Mouse (Mus musculus) heart, embryonic 15.5 days (tissue): ENCODE data around the gene Bmp7. TPM values are rescaled to one million over a fixed set of nuclear protein-coding genes. Genes with fewer than 3 reads are reported as not detected.

Experiments
- ATAC-seq: fragments of 200-750 bp; cut with Nextera tagmentation; replicated peaks from 2 replicates; pipeline ENCODE4 v1.8.0; 2017; ENCODE audit warnings: low read depth, moderate TSS enrichment; ENCODE audit not compliant: insufficient number of reproducible peaks, insufficient read depth, low FRiP score
- H3K27ac ChIP-seq: fragments of 300-500 bp; sonication (generic); 2 replicates; pipeline ENCODE4 v1.5.1; 2015; ENCODE audit warnings: mild to moderate bottlenecking, inconsistent platforms
- H3K27me3 ChIP-seq: fragments of 300-500 bp; sonication (generic); 2 replicates; pipeline ENCODE4 v1.6.1; 2015; ENCODE audit warnings: inconsistent platforms
- H3K36me3 ChIP-seq: fragments of 300-500 bp; sonication (generic); 2 replicates; pipeline ENCODE4 v1.6.1; 2015; ENCODE audit warnings: mild to moderate bottlenecking, inconsistent platforms
- H3K4me1 ChIP-seq: fragments of 300-500 bp; sonication (generic); replicated peaks from 2 replicates; pipeline ENCODE4 v1.6.1; 2015; ENCODE audit warnings: inconsistent platforms
- H3K4me2 ChIP-seq: fragments of 300-500 bp; sonication (generic); 2 replicates; pipeline ENCODE4 v1.6.1; 2015; ENCODE audit warnings: inconsistent platforms, mild to moderate bottlenecking, moderate library complexity
- H3K4me3 ChIP-seq: fragments of 300-500 bp; sonication (generic); 2 replicates; pipeline ENCODE4 v1.5.1; 2015; ENCODE audit warnings: mild to moderate bottlenecking, inconsistent platforms
- H3K9ac ChIP-seq: fragments of 300-500 bp; sonication (generic); 2 replicates; pipeline ENCODE4 v1.6.1; 2015; ENCODE audit warnings: mild to moderate bottlenecking, inconsistent platforms
- H3K9me3 ChIP-seq: fragments of 300-500 bp; sonication (generic); replicated peaks from 2 replicates; pipeline ENCODE4 v1.6.1; 2016; ENCODE audit warnings: inconsistent platforms
- WGBS: fragments of 180-500 bp; shearing (Covaris S2); methylation state at CpG from one replicate; pipeline ENCODE4 v1.1.7; 2015; ENCODE audit warnings: mixed read lengths; 5-methylcytosine and 5-hydroxymethylcytosine counted together
- polyA plus RNA-seq: library from polyadenylated mRNA; unstranded; fragments of >200 nt; fragmentation: Nextera tagmentation; extraction: Ambion mirVana; gene quantifications from 2 replicates; pipeline ENCODE4 v1.2.1, GENCODE M21; 2015

The Bmp7 gene
- polyA plus RNA-seq, 1 experiment from 2014 or later: 31.3 TPM

DNA sequence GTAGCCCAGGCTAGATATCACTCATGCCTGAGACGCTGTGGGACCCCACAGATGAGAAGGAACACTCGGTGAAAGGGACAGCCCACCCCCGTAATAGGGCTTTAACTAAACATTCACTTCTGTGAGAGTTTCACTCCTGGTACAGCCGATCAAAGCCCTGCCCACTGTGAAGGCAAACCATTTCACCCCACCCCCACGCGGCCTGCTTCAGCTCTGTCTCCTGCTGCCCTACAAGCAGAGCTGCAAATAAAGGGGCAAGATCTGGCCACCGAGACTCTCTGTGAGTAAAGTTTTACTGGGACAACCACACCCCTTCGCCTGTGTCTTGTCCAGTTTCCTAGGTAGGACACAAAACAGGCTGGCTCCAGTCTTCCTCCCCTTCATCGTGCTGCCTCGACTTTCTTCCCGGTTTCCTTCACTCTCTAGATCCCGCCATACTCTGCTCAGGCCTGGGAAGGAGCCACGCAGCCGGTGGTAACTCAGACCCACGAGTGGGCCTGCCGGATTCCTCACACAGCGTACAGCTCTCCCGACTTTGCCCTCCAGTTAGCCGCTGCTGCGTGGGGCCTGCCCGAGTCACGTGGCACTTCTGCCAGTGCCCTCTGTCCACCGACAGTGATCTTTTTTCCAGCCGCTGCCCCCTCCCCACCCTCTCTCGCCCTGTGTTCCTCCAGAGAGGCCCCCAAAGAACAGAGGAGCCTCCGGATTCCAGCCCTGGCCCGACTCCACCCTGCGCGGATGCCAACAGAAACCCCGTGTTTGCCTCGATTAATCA, 94.4 kb downstream of the Bmp7 start:
- no peak overlapping the region for H3K9ac ChIP-seq
- WGBS: 52% methylated on average over 31 of the region's 31 CpGs

GRCm38 (mm10) chr2:172843903-172844302, 96.2 kb downstream of the Bmp7 start:
- H3K27me3 ChIP-seq: no peaks in the 10 kb centered on the region
- WGBS: 45% methylated on average over 9 of the region's 9 CpGs
- H3K4me2 ChIP-seq: no peak overlapping the region
- peak; percentile 33; the same call in 1 of the 2 replicates for ATAC-seq
- H3K4me3 ChIP-seq: no peak overlapping the region
- no peaks in the 10 kb centered on the region for H3K9me3 ChIP-seq
- H3K9ac ChIP-seq: no peak overlapping the region
- H3K36me3 ChIP-seq: no peaks in the 10 kb centered on the region
- H3K4me1 ChIP-seq: peaks cover 22% of the 10 kb centered on the region
- H3K27ac ChIP-seq: peak overlapping the region; percentile 28; the same call in 1 of the 2 replicates

More for the DNA sequence above, 94.4 kb downstream of the Bmp7 start:
- H3K4me3 ChIP-seq: no peak overlapping the region
- no peaks in the 10 kb centered on the region for H3K9me3 ChIP-seq
- no peak overlapping the region for H3K4me2 ChIP-seq
- H3K27ac ChIP-seq: no peak overlapping the region
- ATAC-seq: no peak
- H3K4me1 ChIP-seq: peaks cover 20% of the 10 kb centered on the region
- H3K27me3 ChIP-seq: no peaks in the 10 kb centered on the region
- no peaks in the 10 kb centered on the region for H3K36me3 ChIP-seq

DNA sequence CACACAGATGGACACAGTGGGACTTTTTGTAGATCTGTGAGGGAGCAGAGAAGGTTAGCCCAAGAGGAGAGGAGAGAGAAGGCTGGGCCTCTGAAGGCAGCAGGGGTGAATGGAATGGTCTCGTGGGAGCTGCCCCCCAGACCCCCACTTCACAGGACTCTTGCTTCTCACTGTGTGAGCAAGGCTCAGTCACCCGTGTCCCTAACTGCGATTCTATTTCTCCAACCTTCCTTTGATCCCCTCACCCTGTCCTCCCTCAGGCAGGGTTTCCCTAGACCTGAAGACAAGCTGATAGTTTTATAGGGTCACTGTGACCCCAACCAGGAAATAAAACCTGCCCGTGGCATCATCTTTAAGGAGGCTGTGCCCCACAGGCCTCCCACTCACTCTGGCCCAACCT, 97.8 kb downstream of the Bmp7 start:
- ATAC-seq: no peak
- H3K4me1 ChIP-seq: peaks cover 22% of the 10 kb centered on the region
- H3K9me3 ChIP-seq: no peaks in the 10 kb centered on the region
- H3K4me2 ChIP-seq: no peak overlapping the region
- H3K36me3 ChIP-seq: no peaks in the 10 kb centered on the region
- H3K27ac ChIP-seq: no peak overlapping the region
- H3K9ac ChIP-seq: no peak overlapping the region
- H3K4me3 ChIP-seq: no peak overlapping the region
- WGBS: 80% methylated on average over 4 of the region's 4 CpGs
- no peaks in the 10 kb centered on the region for H3K27me3 ChIP-seq

- no peak for ATAC-seq
- peaks cover 27% of the 10 kb centered on the region for H3K4me1 ChIP-seq
- no peaks in the 10 kb centered on the region for H3K9me3 ChIP-seq
- H3K9ac ChIP-seq: no peak overlapping the region
- WGBS: 44% methylated on average over 11 of the region's 11 CpGs
- H3K27me3 ChIP-seq: no peaks in the 10 kb centered on the region; the same call in 1 of the 2 replicates
- no peak overlapping the region for H3K4me3 ChIP-seq
- no peaks in the 10 kb centered on the region for H3K36me3 ChIP-seq
- H3K4me2 ChIP-seq: no peak overlapping the region
- H3K27ac ChIP-seq: no peak overlapping the region
These were observed 99.0 kb downstream of the Bmp7 start for GRCm38 (mm10) chr2:172840905-172841750.

DNA sequence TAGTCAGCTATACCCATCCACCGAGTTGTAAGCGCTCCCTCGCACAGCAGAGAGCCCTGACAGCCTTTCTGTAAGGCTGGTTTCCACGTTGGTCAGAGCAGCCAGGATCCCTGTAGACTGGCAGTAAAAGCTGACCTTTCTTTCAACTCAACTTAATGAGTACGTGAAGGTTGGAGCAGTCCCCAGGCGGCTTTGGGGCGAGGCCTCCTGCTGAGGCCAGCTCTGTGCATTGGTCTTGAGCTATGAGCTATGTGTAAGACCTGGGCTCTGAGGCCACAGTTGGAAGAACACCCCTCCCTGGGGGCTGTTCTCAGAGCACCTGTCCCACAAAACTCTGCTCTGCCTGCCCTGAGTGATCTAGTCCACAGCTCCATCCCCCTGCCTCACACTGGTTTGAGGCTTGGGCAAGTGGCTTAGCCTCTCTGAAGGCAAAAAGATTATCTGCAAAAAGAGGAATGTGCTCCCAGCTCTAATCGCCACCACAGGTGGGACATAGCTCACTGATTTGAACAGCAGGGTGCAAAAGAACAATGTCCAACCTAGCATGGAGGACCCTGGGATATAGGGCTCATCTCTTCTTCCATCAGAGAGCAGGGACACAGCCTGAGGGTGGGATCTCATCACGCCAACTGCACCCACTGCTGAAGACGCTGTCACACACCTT, 100.7 kb downstream of the Bmp7 start:
- no peak overlapping the region for H3K4me3 ChIP-seq
- peaks cover 24% of the 10 kb centered on the region for H3K4me1 ChIP-seq
- H3K27me3 ChIP-seq: no peaks in the 10 kb centered on the region; the same call in 1 of the 2 replicates
- no peaks in the 10 kb centered on the region for H3K9me3 ChIP-seq
- H3K4me2 ChIP-seq: no peak overlapping the region
- WGBS: 50% methylated on average over 10 of the region's 10 CpGs
- no peak for ATAC-seq
- H3K9ac ChIP-seq: no peak overlapping the region
- H3K36me3 ChIP-seq: no peaks in the 10 kb centered on the region
- no peak overlapping the region for H3K27ac ChIP-seq

DNA sequence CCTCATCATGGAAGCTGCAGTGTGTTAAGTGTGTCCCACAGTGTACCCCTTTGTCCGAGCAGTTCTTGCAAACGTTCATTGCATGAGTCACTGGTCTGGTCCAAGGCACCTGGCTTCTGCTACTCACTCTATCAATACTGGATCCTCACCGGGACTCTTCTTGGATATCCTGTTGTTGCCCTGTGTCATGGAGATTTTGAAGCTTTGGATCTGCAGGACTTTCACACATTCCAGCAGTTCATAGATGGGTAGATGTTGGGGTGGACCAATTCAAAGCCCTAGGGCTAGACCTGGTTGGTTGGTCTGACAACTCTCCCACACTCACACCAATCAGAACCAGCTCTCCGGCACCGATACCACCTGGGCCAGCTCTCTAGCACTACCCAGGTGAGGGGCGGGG, 103.6 kb downstream of the Bmp7 start:
- H3K9me3 ChIP-seq: no peaks in the 10 kb centered on the region
- no peak for ATAC-seq
- WGBS: 77% methylated on average over 6 of the region's 6 CpGs

DNA sequence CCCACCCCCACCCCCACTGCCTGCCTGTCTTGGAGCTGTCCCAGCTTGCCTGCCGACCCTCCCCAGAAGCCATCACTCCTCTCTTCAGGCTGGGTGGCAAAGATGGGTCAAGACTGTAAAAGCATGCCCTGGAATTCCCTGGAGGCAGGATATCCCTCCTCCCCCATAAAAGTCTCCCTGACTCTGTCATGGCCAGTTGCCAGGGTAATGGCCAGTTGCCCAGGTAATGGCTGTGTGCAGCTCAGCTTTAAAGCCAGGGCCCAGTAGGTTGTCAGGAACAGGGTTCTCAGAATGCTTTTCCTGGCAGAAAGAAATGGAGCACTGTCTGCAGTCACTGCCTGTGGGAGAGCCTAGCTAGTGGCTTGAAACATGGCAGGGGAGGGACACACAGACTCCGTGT, 106.9 kb downstream of the Bmp7 start:
- 31% methylated on average over 2 of the region's 2 CpGs for WGBS
- no peak for ATAC-seq
- Histone ChIP-seq H3K27me3 (peaks cover 3% of the 10 kb centered on the region), H3K36me3 (no peaks in the 10 kb centered on the region), H3K9me3 (no peaks in the 10 kb centered on the region), H3K4me2 (no peak overlapping the region), H3K4me1 (peaks cover 23% of the 10 kb centered on the region), H3K4me3 (no peak overlapping the region), H3K27ac (no peak overlapping the region), H3K9ac (no peak overlapping the region)

More for the DNA sequence above, 103.6 kb downstream of the Bmp7 start:
- H3K9ac ChIP-seq: no peak overlapping the region
- H3K27me3 ChIP-seq: no peaks in the 10 kb centered on the region; the same call in 1 of the 2 replicates
- no peak overlapping the region for H3K27ac ChIP-seq
- H3K4me3 ChIP-seq: no peak overlapping the region
- H3K4me1 ChIP-seq: peaks cover 28% of the 10 kb centered on the region
- H3K4me2 ChIP-seq: no peak overlapping the region
- H3K36me3 ChIP-seq: no peaks in the 10 kb centered on the region

- H3K36me3 ChIP-seq: no peaks in the 10 kb centered on the region
- no peak overlapping the region for H3K4me2 ChIP-seq
- H3K4me1 ChIP-seq: peaks cover 20% of the 10 kb centered on the region
- H3K4me3 ChIP-seq: no peak overlapping the region
- H3K9me3 ChIP-seq: no peaks in the 10 kb centered on the region
- peak; percentile 65; the same call in 1 of the 2 replicates for ATAC-seq
- H3K27ac ChIP-seq: no peak overlapping the region
- no peak overlapping the region for H3K9ac ChIP-seq
- 12% methylated on average over 5 of the region's 5 CpGs for WGBS
- H3K27me3 ChIP-seq: peaks cover 10% of the 10 kb centered on the region
These were observed 108.4 kb downstream of the Bmp7 start for GRCm38 (mm10) chr2:172831762-172832161.

GRCm38 (mm10) chr2:172831133-172831532, 109.0 kb downstream of the Bmp7 start:
- Histone ChIP-seq H3K9me3 (no peaks in the 10 kb centered on the region), H3K4me1 (peaks cover 18% of the 10 kb centered on the region), H3K36me3 (no peaks in the 10 kb centered on the region), H3K4me2 (no peak overlapping the region), H3K27ac (no peak overlapping the region; the same call in 1 of the 2 replicates), H3K4me3 (no peak overlapping the region), H3K27me3 (peaks cover 14% of the 10 kb centered on the region), H3K9ac (no peak overlapping the region)
- peak; percentile 51 for ATAC-seq
- WGBS: 11% methylated on average over 3 of the region's 3 CpGs

DNA sequence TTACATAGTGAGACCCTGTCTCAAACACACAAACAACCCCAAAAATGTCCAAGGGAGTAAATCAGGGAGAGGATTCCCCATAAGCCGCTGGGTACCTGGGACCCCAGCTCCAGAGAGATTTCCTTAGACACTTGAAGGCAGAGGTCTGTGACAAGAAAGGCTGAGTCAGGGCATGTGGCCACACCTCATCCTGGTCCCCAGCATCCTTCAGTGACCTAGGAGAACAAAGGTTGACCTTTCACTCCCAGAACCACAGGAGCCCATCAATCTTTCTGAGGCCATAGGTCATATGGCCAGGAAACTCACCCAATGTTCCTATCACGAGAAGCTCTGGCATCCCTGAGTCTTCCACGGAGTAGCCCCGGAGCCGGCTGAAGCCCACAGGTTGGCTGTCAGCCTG, 111.9 kb downstream of the Bmp7 start:
- H3K36me3 ChIP-seq: no peaks in the 10 kb centered on the region
- H3K4me1 ChIP-seq: peaks cover 16% of the 10 kb centered on the region
- H3K4me2 ChIP-seq: no peak overlapping the region
- ATAC-seq: no peak
- 59% methylated on average over 5 of the region's 5 CpGs for whole genome bisulfite sequencing
- no peak overlapping the region for H3K9ac ChIP-seq
- H3K4me3 ChIP-seq: no peak overlapping the region
- no peak overlapping the region for H3K27ac ChIP-seq
- H3K9me3 ChIP-seq: no peaks in the 10 kb centered on the region
- peaks cover 40% of the 10 kb centered on the region for H3K27me3 ChIP-seq

DNA sequence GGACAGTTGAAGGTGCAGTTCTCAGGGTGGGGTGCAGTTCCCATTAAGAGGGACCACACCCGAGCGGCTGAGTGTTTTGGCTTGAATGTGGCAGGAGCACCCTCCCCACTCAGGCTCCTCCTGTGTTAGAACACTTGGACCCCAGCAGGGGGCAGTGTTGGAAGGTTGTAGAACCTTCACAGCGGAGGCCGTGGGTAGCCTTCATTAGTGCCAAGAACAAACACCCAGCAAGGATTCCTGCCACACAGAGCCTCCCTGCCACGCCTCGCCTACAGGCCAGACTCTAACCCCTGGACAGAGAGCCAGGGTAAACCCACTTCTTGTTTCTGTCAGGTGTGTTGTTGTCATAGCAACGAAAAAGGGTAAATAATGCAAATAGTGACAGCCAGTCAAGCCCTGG, 112.6 kb downstream of the Bmp7 start:
- no peaks in the 10 kb centered on the region for H3K36me3 ChIP-seq
- no peak overlapping the region for H3K9ac ChIP-seq
- H3K4me2 ChIP-seq: no peak overlapping the region
- peaks cover 42% of the 10 kb centered on the region for H3K27me3 ChIP-seq
- no peak for ATAC-seq
- no peak overlapping the region for H3K4me3 ChIP-seq
- WGBS: 54% methylated on average over 7 of the region's 7 CpGs
- H3K27ac ChIP-seq: no peak overlapping the region
- peaks cover 12% of the 10 kb centered on the region for H3K4me1 ChIP-seq
- no peaks in the 10 kb centered on the region for H3K9me3 ChIP-seq
